Mouse (Mus musculus): ENCODE measurements at regions not wholly inside any gene's neighbourhood (a gene's known extent, or its start where the extent isn't known, plus 50 kb on each side); places are given as distances from the start of the nearest gene placed in this dataset.

DNA sequence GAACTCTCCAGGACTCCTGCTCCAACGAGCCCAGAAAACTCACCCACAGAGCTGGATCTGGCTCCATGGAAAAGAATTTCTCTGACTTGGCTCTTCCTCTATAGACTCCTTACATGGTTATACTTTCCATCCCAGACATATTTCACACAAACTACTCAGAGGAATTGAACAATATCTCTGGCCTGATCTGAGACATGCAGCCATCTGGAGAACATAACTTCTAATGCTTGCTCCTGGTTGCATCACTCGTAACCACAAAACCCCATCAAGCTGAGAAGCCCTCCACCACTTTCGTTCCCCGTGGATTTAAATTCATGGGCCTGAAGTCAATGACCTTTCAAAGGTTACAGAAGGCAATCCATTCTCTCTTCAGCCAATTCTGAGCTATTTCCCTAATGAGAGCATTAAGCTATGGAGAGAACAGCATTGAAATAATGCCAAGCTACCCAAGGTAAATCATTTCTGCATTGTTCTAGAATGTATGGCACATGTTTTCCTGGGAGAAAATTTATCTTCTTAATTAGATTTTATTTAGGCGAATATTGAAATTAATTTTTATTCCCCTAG lies 294.0 kb upstream of the Acvr2a start:
- H3K9me3 ChIP-seq: no peaks in the 10 kb centered on the region
- WGBS: 82% methylated on average over 5 of the region's 5 CpGs
- H3K27ac ChIP-seq: no peak overlapping the region
- no peaks in the 10 kb centered on the region for H3K4me1 ChIP-seq (replicated peaks)
- H3K4me3 ChIP-seq (replicated peaks): no peak overlapping the region
- H3K4me2 ChIP-seq (replicated peaks): no peak overlapping the region
- no peaks in the 10 kb centered on the region for H3K27me3 ChIP-seq
- no peak for ATAC-seq
- no peaks in the 10 kb centered on the region for H3K36me3 ChIP-seq
- no peak overlapping the region for H3K9ac ChIP-seq (replicated peaks)

DNA sequence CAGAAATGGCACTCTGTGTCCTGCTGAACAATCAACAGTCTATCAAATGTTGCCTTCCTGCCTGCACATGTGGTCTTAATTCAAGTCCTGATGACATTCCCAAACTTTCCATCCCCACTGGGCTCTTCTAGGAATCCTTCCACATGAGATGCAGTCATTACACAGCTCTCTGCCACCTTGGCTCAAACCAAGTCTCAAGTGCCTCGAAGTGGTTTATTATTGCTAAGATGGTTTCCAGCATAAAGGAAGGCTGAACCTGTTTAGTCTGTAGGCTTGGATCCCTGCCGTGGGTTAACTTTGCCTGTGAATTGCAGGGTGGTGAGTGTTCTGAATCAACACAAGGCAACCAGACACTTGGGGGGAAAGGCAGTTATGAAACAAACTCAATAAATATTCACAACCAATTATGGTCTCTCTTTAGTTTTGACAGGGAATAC lies 293.4 kb upstream of the Acvr2a start:
- WGBS: 84% methylated on average over 2 of the region's 2 CpGs
- Histone ChIP-seq H3K27me3 (no peaks in the 10 kb centered on the region), H3K27ac (no peak overlapping the region), H3K4me3 (replicated peaks) (no peak overlapping the region), H3K9me3 (no peaks in the 10 kb centered on the region), H3K36me3 (no peaks in the 10 kb centered on the region), H3K9ac (replicated peaks) (no peak overlapping the region), H3K4me1 (replicated peaks) (no peaks in the 10 kb centered on the region), H3K4me2 (replicated peaks) (no peak overlapping the region)
- no peak for ATAC-seq

GRCm38 (mm10) chr2:48535453-48535852 lies 278.5 kb upstream of the Acvr2a start:
- no peak overlapping the region for H3K9ac ChIP-seq (replicated peaks)
- WGBS: 66% methylated on average over 2 of the region's 2 CpGs
- H3K27me3 ChIP-seq: no peaks in the 10 kb centered on the region
- no peak for ATAC-seq
- no peak overlapping the region for H3K27ac ChIP-seq
- no peak overlapping the region for H3K4me3 ChIP-seq (replicated peaks)
- H3K9me3 ChIP-seq: no peaks in the 10 kb centered on the region
- peaks cover 18% of the 10 kb centered on the region for H3K4me1 ChIP-seq (replicated peaks)
- no peaks in the 10 kb centered on the region for H3K36me3 ChIP-seq
- no peak overlapping the region for H3K4me2 ChIP-seq (replicated peaks)

DNA sequence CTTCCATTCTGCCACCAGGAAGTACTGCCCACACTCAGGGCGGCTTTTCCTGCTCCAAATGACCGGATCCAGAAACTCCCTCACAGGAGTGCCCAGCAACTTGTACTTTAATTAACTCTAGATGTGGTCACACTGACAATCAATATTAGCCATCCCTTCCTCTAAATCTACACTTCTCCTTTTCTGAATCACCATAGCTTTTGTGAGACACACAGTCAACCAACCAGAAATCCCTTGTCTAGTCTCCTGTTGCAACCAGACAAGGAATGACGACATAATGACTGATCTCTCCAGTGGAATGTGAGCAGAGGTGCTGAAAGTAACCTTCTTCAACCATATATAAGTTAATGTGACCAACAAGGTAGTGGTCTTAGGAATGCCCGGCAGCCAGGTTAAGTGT lies 277.0 kb upstream of the Acvr2a start:
- Histone ChIP-seq H3K27me3 (no peaks in the 10 kb centered on the region), H3K4me3 (replicated peaks) (no peak overlapping the region), H3K27ac (no peak overlapping the region), H3K9ac (replicated peaks) (no peak overlapping the region), H3K4me1 (replicated peaks) (peaks cover 18% of the 10 kb centered on the region), H3K9me3 (no peaks in the 10 kb centered on the region), H3K4me2 (replicated peaks) (no peak overlapping the region), H3K36me3 (no peaks in the 10 kb centered on the region)
- WGBS: 79% methylated on average over 4 of the region's 4 CpGs
- no peak for ATAC-seq

- peaks cover 18% of the 10 kb centered on the region for H3K4me1 ChIP-seq (replicated peaks)
- WGBS: 6% methylated on average over 13 of the region's 13 CpGs
- H3K4me3 ChIP-seq (replicated peaks): peak overlapping the region; percentile 33
- H3K9ac ChIP-seq (replicated peaks): peak overlapping the region; percentile 55
- ATAC-seq: peak; percentile 95
- H3K4me2 ChIP-seq (replicated peaks): peak overlapping the region; percentile 53
- H3K9me3 ChIP-seq: no peaks in the 10 kb centered on the region
- no peaks in the 10 kb centered on the region for H3K36me3 ChIP-seq
- H3K27me3 ChIP-seq: no peaks in the 10 kb centered on the region
- H3K27ac ChIP-seq: peak overlapping the region; percentile 85
Measured at GRCm38 (mm10) chr2:48538668-48539341, 275.1 kb upstream of the Acvr2a start.

GRCm38 (mm10) chr2:48539465-48540055 lies 274.3 kb upstream of the Acvr2a start:
- Histone ChIP-seq H3K27me3 (no peaks in the 10 kb centered on the region), H3K4me2 (replicated peaks) (peak overlapping the region; percentile 53), H3K4me3 (replicated peaks) (no peak overlapping the region), H3K4me1 (replicated peaks) (peaks cover 18% of the 10 kb centered on the region), H3K9me3 (no peaks in the 10 kb centered on the region), H3K27ac (no peak overlapping the region; the same call in 1 of the 2 replicates), H3K9ac (replicated peaks) (no peak overlapping the region), H3K36me3 (no peaks in the 10 kb centered on the region)
- no peak for ATAC-seq
- 65% methylated on average over 4 of the region's 4 CpGs for WGBS

- H3K36me3 ChIP-seq: no peaks in the 10 kb centered on the region
- WGBS: 81% methylated on average over 4 of the region's 4 CpGs
- ATAC-seq: no peak
- H3K4me2 ChIP-seq (replicated peaks): no peak overlapping the region
- H3K4me1 ChIP-seq (replicated peaks): peaks cover 7% of the 10 kb centered on the region; the same call in 1 of the 2 replicates
- no peak overlapping the region for H3K27ac ChIP-seq
- H3K9ac ChIP-seq (replicated peaks): no peak overlapping the region
- H3K9me3 ChIP-seq: no peaks in the 10 kb centered on the region
- no peaks in the 10 kb centered on the region for H3K27me3 ChIP-seq
- H3K4me3 ChIP-seq (replicated peaks): no peak overlapping the region
Measured at GRCm38 (mm10) chr2:48544377-48544776, 269.5 kb upstream of the Acvr2a start.

DNA sequence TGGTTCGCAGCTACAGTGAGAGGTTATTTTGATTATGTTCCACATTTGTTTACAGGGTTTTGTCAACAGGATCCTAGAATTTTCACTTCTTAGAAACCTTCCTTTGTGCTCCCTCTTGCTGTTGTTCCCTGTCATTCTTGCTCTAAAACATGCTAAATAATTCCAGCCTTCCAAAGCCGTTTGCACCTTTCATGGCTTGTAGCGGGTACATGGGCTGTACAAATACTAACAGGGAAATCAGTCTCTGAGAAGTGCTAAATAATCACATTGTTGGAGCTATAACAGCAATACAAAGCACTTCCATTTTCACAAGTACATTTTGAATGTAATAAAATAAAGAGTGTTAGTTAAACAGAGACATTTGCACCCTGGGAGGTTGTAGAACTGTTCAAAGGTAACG lies 268.8 kb upstream of the Acvr2a start:
- H3K27me3 ChIP-seq: no peaks in the 10 kb centered on the region
- 72% methylated on average over 4 of the region's 4 CpGs for WGBS
- H3K4me2 ChIP-seq (replicated peaks): no peak overlapping the region
- no peak overlapping the region for H3K27ac ChIP-seq
- no peaks in the 10 kb centered on the region for H3K4me1 ChIP-seq (replicated peaks)
- no peak overlapping the region for H3K4me3 ChIP-seq (replicated peaks)
- H3K36me3 ChIP-seq: no peaks in the 10 kb centered on the region
- ATAC-seq: no peak
- H3K9me3 ChIP-seq: no peaks in the 10 kb centered on the region
- no peak overlapping the region for H3K9ac ChIP-seq (replicated peaks)

DNA sequence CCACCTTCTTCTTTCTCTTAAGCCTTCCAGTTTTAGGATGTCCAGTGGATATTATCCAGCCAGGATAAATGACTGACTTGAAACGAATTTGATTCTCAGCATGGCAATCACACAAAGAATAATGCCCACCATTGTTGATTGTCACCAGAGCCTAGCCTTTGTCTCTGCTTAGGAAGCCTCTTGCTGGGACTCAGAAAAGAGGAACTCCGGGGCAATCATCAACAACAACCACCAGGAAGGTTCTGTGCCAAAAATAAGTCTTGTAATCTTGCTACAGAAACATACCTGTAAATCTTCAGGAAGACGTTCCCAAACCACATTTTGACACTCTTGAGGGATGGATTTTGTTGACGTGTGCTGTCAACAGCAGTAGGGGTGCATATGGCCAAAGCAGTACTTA lies 268.2 kb upstream of the Acvr2a start:
- Histone ChIP-seq H3K4me1 (replicated peaks) (no peaks in the 10 kb centered on the region), H3K4me2 (replicated peaks) (no peak overlapping the region), H3K27me3 (no peaks in the 10 kb centered on the region), H3K4me3 (replicated peaks) (no peak overlapping the region), H3K9ac (replicated peaks) (no peak overlapping the region), H3K27ac (no peak overlapping the region), H3K36me3 (no peaks in the 10 kb centered on the region), H3K9me3 (no peaks in the 10 kb centered on the region)
- 63% methylated on average over 4 of the region's 4 CpGs for WGBS
- no peak for ATAC-seq

DNA sequence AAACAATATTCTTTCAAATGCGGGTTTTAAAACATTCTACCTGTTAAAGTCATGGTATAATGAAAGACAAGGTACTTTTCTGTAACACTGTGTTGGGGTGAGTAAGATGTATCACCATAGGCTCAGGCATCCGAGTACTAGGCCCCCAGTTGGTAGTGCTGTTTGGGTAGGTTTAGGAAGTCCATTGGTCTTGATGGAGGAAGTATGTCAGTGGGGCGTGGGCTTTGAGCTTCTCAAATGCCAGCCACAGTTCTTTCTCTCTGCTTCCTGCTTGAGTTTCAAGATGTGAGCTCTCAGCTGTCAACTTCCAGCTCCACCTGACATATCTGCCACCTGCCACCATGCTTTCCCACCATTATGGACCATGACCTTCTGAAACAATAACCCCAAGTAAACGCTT lies 267.7 kb upstream of the Acvr2a start:
- no peaks in the 10 kb centered on the region for H3K27me3 ChIP-seq
- no peaks in the 10 kb centered on the region for H3K36me3 ChIP-seq
- no peak for ATAC-seq
- no peak overlapping the region for H3K9ac ChIP-seq (replicated peaks)
- no peak overlapping the region for H3K27ac ChIP-seq
- H3K9me3 ChIP-seq: no peaks in the 10 kb centered on the region
- H3K4me2 ChIP-seq (replicated peaks): no peak overlapping the region
- 89% methylated on average over 4 of the region's 4 CpGs for WGBS
- H3K4me3 ChIP-seq (replicated peaks): no peak overlapping the region
- H3K4me1 ChIP-seq (replicated peaks): no peaks in the 10 kb centered on the region

DNA sequence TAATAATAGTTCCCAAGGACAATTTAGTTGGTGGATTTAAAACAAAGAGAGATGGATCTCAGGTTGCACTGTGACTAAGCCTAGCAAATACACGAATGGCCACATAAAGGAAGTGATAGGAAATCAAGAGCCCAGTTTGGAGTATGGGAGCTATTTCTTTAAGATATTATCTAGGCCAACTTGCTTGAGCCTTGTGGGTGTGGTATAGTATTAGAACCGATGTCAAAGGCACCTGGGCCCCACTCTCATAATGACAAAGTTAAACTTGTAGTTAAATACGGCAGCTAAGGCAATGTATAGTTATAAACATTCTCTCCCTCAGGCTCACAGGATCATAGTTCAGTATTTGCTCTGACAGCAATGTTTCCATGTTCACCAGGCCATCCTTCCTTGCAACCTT lies 257.3 kb upstream of the Acvr2a start:
- Histone ChIP-seq H3K27me3 (no peaks in the 10 kb centered on the region), H3K9me3 (no peaks in the 10 kb centered on the region), H3K9ac (replicated peaks) (no peak overlapping the region), H3K27ac (no peak overlapping the region), H3K4me3 (replicated peaks) (no peak overlapping the region), H3K4me1 (replicated peaks) (no peaks in the 10 kb centered on the region), H3K36me3 (no peaks in the 10 kb centered on the region), H3K4me2 (replicated peaks) (no peak overlapping the region)
- WGBS: 87% methylated on average over 3 of the region's 3 CpGs
- no peak for ATAC-seq

- H3K9ac ChIP-seq (replicated peaks): no peak overlapping the region
- ATAC-seq: no peak
- no peaks in the 10 kb centered on the region for H3K36me3 ChIP-seq
- no peaks in the 10 kb centered on the region for H3K9me3 ChIP-seq
- no peak overlapping the region for H3K4me3 ChIP-seq (replicated peaks)
- H3K4me2 ChIP-seq (replicated peaks): no peak overlapping the region
- H3K27ac ChIP-seq: no peak overlapping the region
- H3K4me1 ChIP-seq (replicated peaks): no peaks in the 10 kb centered on the region
- H3K27me3 ChIP-seq: no peaks in the 10 kb centered on the region
Measured at GRCm38 (mm10) chr2:48557123-48557522, 256.8 kb upstream of the Acvr2a start.
